Mouse (Mus musculus) left cerebral cortex, postnatal 10 days (tissue): ENCODE measurements around the gene Padi2. TPM values are rescaled to one million over a fixed set of nuclear protein-coding genes. Genes with fewer than 3 reads are reported as not detected.

ENCODE experiments used
- DNase-seq, 2 experiments: peaks; one replicate each; pipeline ENCODE4 v3.0.0; 2021 to 2022; ENCODE audit warnings: low spot score in 2 of 2, mixed read lengths in 1 of 2; ENCODE audit errors: extremely low spot score in 1 of 2
- intact Hi-C: fragments of 180-260 bp; cut with DNase I; formaldehyde crosslinking; loops from one replicate; pipeline ENCODE4 v1.15.1; 2025
- total RNA-seq, 2 experiments: library from RNA; stranded (reverse); gene quantifications; 2 replicates each; pipeline ENCODE4 v1.2.3; 2021

Gene Padi2
- total RNA-seq, 2 experiments from 2014 or later = 3.3 to 4.9 TPM

- intact Hi-C loops = no loop called here
- DNase-seq = no peak
These were observed 61.4 kb downstream of the Padi2 start for GRCm38 (mm10) chr4:140967386-140968159.

GRCm38 (mm10) chr4:140971691-140972090, 65.5 kb downstream of the Padi2 start:
- no peak for DNase-seq

GRCm38 (mm10) chr4:140974408-140974807, 68.3 kb downstream of the Padi2 start:
- peak in 1 of 2 experiments; percentile 25 for DNase-seq
- intact Hi-C loops = no loop called here

More at GRCm38 (mm10) chr4:140971691-140972090, 65.5 kb downstream of the Padi2 start:
- intact Hi-C loops = no loop called here

- intact Hi-C loops = no loop called here
These were observed 69.2 kb downstream of the Padi2 start for GRCm38 (mm10) chr4:140975356-140975755.

GRCm38 (mm10) chr4:140977278-140977677, 71.1 kb downstream of the Padi2 start:
- DNase-seq = no peak
- intact Hi-C loops = no loop called here

More at GRCm38 (mm10) chr4:140975356-140975755, 69.2 kb downstream of the Padi2 start:
- DNase-seq = no peak

GRCm38 (mm10) chr4:140977886-140978692, 71.9 kb downstream of the Padi2 start:
- intact Hi-C loops = no loop called here
- no peak for DNase-seq

- intact Hi-C loops = no loop called here
- DNase-seq = no peak
These were observed 75.5 kb downstream of the Padi2 start for GRCm38 (mm10) chr4:140981605-140982004.

GRCm38 (mm10) chr4:140982808-140983207, 76.7 kb downstream of the Padi2 start:
- intact Hi-C loops = no loop called here
- DNase-seq = no peak

GRCm38 (mm10) chr4:140983442-140983841, 77.3 kb downstream of the Padi2 start:
- intact Hi-C loops = no loop called here

GRCm38 (mm10) chr4:140984544-140984943, 78.4 kb downstream of the Padi2 start:
- no peak for DNase-seq
- intact Hi-C loops = no loop called here

More at GRCm38 (mm10) chr4:140983442-140983841, 77.3 kb downstream of the Padi2 start:
- peak in 1 of 2 experiments; percentile 79 for DNase-seq

GRCm38 (mm10) chr4:140986024-140986710, 80.0 kb downstream of the Padi2 start:
- DNase-seq = no peak
- intact Hi-C loops = no loop called here

- intact Hi-C loops = no loop called here
- DNase-seq = peak; percentile 90 to 95
These were observed 80.7 kb downstream of the Padi2 start, which contains the start of gene Atp13a2 for GRCm38 (mm10) chr4:140986711-140987395. Atp13a2 (plus strand) TSS chr4:140986873.

- no peak for DNase-seq
- intact Hi-C loops = no loop called here
These were observed 81.3 kb downstream of the Padi2 start for GRCm38 (mm10) chr4:140987476-140987875.

GRCm38 (mm10) chr4:140988706-140989290, 82.7 kb downstream of the Padi2 start:
- intact Hi-C loops = no loop called here
- no peak for DNase-seq

GRCm38 (mm10) chr4:140989447-140989846, 83.3 kb downstream of the Padi2 start:
- intact Hi-C loops = no loop called here
- DNase-seq = no peak

GRCm38 (mm10) chr4:140992215-140992614, 86.1 kb downstream of the Padi2 start:
- intact Hi-C loops = no loop called here
- DNase-seq = no peak

GRCm38 (mm10) chr4:140993846-140994245, 87.7 kb downstream of the Padi2 start:
- intact Hi-C loops = no loop called here
- no peak for DNase-seq

- no peak for DNase-seq
- intact Hi-C loops = no loop called here
These were observed 89.7 kb downstream of the Padi2 start for GRCm38 (mm10) chr4:140995811-140996210.
